Mouse (Mus musculus) brain, embryonic 14.5 days (tissue): ENCODE results near the gene Kalrn. TPM values are rescaled to one million over a fixed set of nuclear protein-coding genes. Genes with fewer than 3 reads are reported as not detected.

Experiments used
- DNase-seq: peaks from one replicate; pipeline ENCODE4 v3.0.0-alpha.2; 2011; ENCODE audit warnings: low read depth
- CTCF ChIP-seq: fragments of 200-500 bp; IDR thresholded peaks from 2 replicates; pipeline ENCODE4 v1.5.1; 2012; ENCODE audit warnings: inconsistent platforms, mild to moderate bottlenecking, moderate library complexity, borderline replicate concordance; ENCODE audit not compliant: insufficient read depth, insufficient read length; ENCODE audit errors: extremely low read depth
- POLR2A ChIP-seq: fragments of 200-500 bp; IDR thresholded peaks from 2 replicates; pipeline ENCODE4 v1.6.1; 2012; ENCODE audit warnings: mild to moderate bottlenecking, inconsistent platforms, borderline replicate concordance; ENCODE audit not compliant: poor library complexity, insufficient read depth, insufficient read length, severe bottlenecking; ENCODE audit errors: extremely low read depth
- polyA plus RNA-seq: library from polyadenylated mRNA; depleted of rRNA; stranded (reverse); fragments of >200 nt; gene quantifications from 2 replicates; pipeline ENCODE4 v1.2.3, GENCODE M21; 2012

The Kalrn gene
- polyA plus RNA-seq, 1 experiment, result 52.2 TPM

GRCm38 (mm10) chr16:34042586-34042985, 530.7 kb downstream of the Kalrn start:
- DNase-seq, result no peak
- TF ChIP-seq POLR2A, result no peak
- no peak for TF ChIP-seq CTCF

- TF ChIP-seq CTCF (no peak), POLR2A (no peak)
- DNase-seq, result peak; percentile 22
These were observed 533.1 kb downstream of the Kalrn start for GRCm38 (mm10) chr16:34040276-34040675.

- TF ChIP-seq POLR2A (no peak), CTCF (no peak)
- no peak for DNase-seq
These were observed 533.6 kb downstream of the Kalrn start for GRCm38 (mm10) chr16:34039736-34040135.

GRCm38 (mm10) chr16:34036327-34037047, 536.8 kb downstream of the Kalrn start:
- no peak for DNase-seq

GRCm38 (mm10) chr16:34035780-34036179, 537.6 kb downstream of the Kalrn start:
- no peak for DNase-seq
- no peak for TF ChIP-seq POLR2A
- no peak for TF ChIP-seq CTCF

More at GRCm38 (mm10) chr16:34036327-34037047, 536.8 kb downstream of the Kalrn start:
- TF ChIP-seq CTCF, result no peak
- no peak for TF ChIP-seq POLR2A

- no peak for TF ChIP-seq CTCF
- no peak for TF ChIP-seq POLR2A
- no peak for DNase-seq
These were observed 539.1 kb downstream of the Kalrn start for GRCm38 (mm10) chr16:34034267-34034666.

- TF ChIP-seq POLR2A (no peak), CTCF (no peak)
- no peak for DNase-seq
These were observed 541.2 kb downstream of the Kalrn start for GRCm38 (mm10) chr16:34032011-34032645.

- TF ChIP-seq POLR2A (no peak), CTCF (no peak)
- DNase-seq, result no peak
These were observed 541.8 kb downstream of the Kalrn start for GRCm38 (mm10) chr16:34031565-34031964.

GRCm38 (mm10) chr16:34030379-34030778, 543.0 kb downstream of the Kalrn start:
- no peak for DNase-seq
- TF ChIP-seq CTCF (no peak), POLR2A (no peak)

GRCm38 (mm10) chr16:34029790-34030189, 543.5 kb downstream of the Kalrn start:
- TF ChIP-seq POLR2A, result no peak
- no peak for TF ChIP-seq CTCF
- no peak for DNase-seq

GRCm38 (mm10) chr16:34017241-34017640, 556.1 kb downstream of the Kalrn start:
- TF ChIP-seq POLR2A (no peak), CTCF (no peak)
- no peak for DNase-seq

GRCm38 (mm10) chr16:34011991-34012845, 561.1 kb downstream of the Kalrn start:
- TF ChIP-seq POLR2A, result no peak
- TF ChIP-seq CTCF, result no peak
- DNase-seq, result no peak

GRCm38 (mm10) chr16:34009567-34009966, 563.8 kb downstream of the Kalrn start:
- TF ChIP-seq CTCF (no peak), POLR2A (no peak)
- no peak for DNase-seq

- TF ChIP-seq POLR2A (no peak), CTCF (no peak)
- DNase-seq, result no peak
These were observed 567.3 kb downstream of the Kalrn start for GRCm38 (mm10) chr16:34005986-34006385.

GRCm38 (mm10) chr16:34004128-34004578, 569.2 kb downstream of the Kalrn start:
- TF ChIP-seq CTCF, result no peak
- no peak for TF ChIP-seq POLR2A
- peak; percentile 98 for DNase-seq
